Mouse (Mus musculus): ENCODE results near the gene Trim34b. TPM values are rescaled to one million over a fixed set of nuclear protein-coding genes. Genes with fewer than 3 reads are reported as not detected.
A peak's percentile ranks its signal among the peaks of the same experiment; 100 is the strongest.
"Not testable (repeated sequence)": the region's sequence is repeated elsewhere in the genome, so short reads cannot be mapped to it uniquely, and the experiment has no call there.

The Trim34b gene
- polyA plus RNA-seq, 1 experiment from 2014 or later, result not detected

DNA sequence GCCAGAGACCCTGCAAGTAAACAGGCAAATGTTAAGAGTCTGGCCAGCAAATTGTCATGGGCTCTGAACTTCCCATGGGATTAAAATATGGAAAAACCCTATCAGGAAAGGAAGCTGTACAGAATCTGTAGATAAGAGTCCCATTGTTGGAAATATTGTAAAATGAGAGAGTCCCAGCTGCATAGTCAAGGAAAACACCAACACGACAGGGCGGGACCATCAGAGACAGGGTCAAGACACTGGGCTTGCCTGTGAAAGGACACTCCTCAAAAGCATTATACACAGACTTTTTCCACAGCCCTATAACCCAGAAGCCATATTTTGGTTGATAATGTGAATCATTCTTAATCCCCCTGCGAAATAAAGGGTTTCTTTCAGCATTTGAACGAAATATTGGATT is 11.5 kb downstream of the Trim34b start:
- H3K4me2 ChIP-seq (ENCODE audit: low read depth, severe bottlenecking); H3K27ac ChIP-seq (replicated peaks; ENCODE audit: low read depth, low read length); H3K4me1 ChIP-seq (ENCODE audit: control insufficient read depth, insufficient read depth, low read length); H3K9ac ChIP-seq (ENCODE audit: low read length); ATAC-seq (ENCODE audit: insufficient number of reproducible peaks, low FRiP score, low TSS enrichment, low read depth); H3K36me3 ChIP-seq (ENCODE audit: control insufficient read depth, insufficient read depth, low read length); H3K27me3 ChIP-seq (ENCODE audit: control insufficient read depth, insufficient read depth, low read length); H3K4me3 ChIP-seq (ENCODE audit: low read depth, low read length); DNase-seq (ENCODE audit: low spot score); H3K9me3 ChIP-seq (ENCODE audit: control insufficient read depth, low read length): not testable (repeated sequence)
- 87% methylated on average over 2 of the region's 4 CpGs for WGBS

- not testable (repeated sequence) for H3K4me1 ChIP-seq (ENCODE audit: control insufficient read depth, insufficient read depth, low read length); H3K4me3 ChIP-seq (ENCODE audit: low read depth, low read length); DNase-seq (ENCODE audit: low spot score); ATAC-seq (ENCODE audit: insufficient number of reproducible peaks, low FRiP score, low TSS enrichment, low read depth); H3K9ac ChIP-seq (ENCODE audit: low read length); H3K4me2 ChIP-seq (ENCODE audit: low read depth, severe bottlenecking); H3K9me3 ChIP-seq (ENCODE audit: control insufficient read depth, low read length); H3K27ac ChIP-seq (replicated peaks; ENCODE audit: low read depth, low read length); H3K36me3 ChIP-seq (ENCODE audit: control insufficient read depth, insufficient read depth, low read length); H3K27me3 ChIP-seq (ENCODE audit: control insufficient read depth, insufficient read depth, low read length)
- 91% methylated on average over 4 of the region's 4 CpGs for whole genome bisulfite sequencing
Measured at GRCm38 (mm10) chr7:104348043-104348442, 18.8 kb downstream of the Trim34b start.

GRCm38 (mm10) chr7:104352717-104353599 is 23.7 kb downstream of the Trim34b start, which contains the start of gene Trim12c:
Gene Trim12c (minus strand): TSS chr7:104353362.
- Histone ChIP-seq H3K4me1 (ENCODE audit: control insufficient read depth, insufficient read depth, low read length) (no peaks in the 10 kb centered on the region), H3K9ac (ENCODE audit: low read length) (0 out of 2 replicates have a peak within 1 kb of the TSS, but pooled peaks have one; percentile 17), H3K4me2 (ENCODE audit: low read depth, severe bottlenecking) (peak within 1 kb of the TSS; percentile 40), H3K27me3 (ENCODE audit: control insufficient read depth, insufficient read depth, low read length) (no peaks in the 10 kb centered on the region), H3K9me3 (ENCODE audit: control insufficient read depth, low read length) (no peaks in the 10 kb centered on the region), H3K27ac (replicated peaks; ENCODE audit: low read depth, low read length) (no peak within 1 kb of the TSS), H3K4me3 (ENCODE audit: low read depth, low read length) (peak within 1 kb of the TSS; percentile 29), H3K36me3 (ENCODE audit: control insufficient read depth, insufficient read depth, low read length) (no peaks in the 10 kb centered on the region)
- peak; percentile 70 for DNase-seq (ENCODE audit: low spot score)
- peak; percentile 98 for ATAC-seq (ENCODE audit: insufficient number of reproducible peaks, low FRiP score, low TSS enrichment, low read depth)
- 9% methylated on average over 14 of the region's 14 CpGs for WGBS

GRCm38 (mm10) chr7:104353600-104353967 is 24.3 kb downstream of the Trim34b start:
- WGBS, result 70% methylated on average over 2 of the region's 2 CpGs
- no peak overlapping the region for H3K4me2 ChIP-seq (ENCODE audit: low read depth, severe bottlenecking)
- DNase-seq (ENCODE audit: low spot score) (no peak), ATAC-seq (ENCODE audit: insufficient number of reproducible peaks, low FRiP score, low TSS enrichment, low read depth) (0 out of 2 replicates have a peak, but pooled peaks have one; percentile 7)
- no peak overlapping the region; the same call in 1 of the 2 replicates for H3K4me3 ChIP-seq (ENCODE audit: low read depth, low read length)
- no peaks in the 10 kb centered on the region for H3K36me3 ChIP-seq (ENCODE audit: control insufficient read depth, insufficient read depth, low read length)
- no peaks in the 10 kb centered on the region for H3K4me1 ChIP-seq (ENCODE audit: control insufficient read depth, insufficient read depth, low read length)
- H3K9ac ChIP-seq (ENCODE audit: low read length), result no peak overlapping the region
- H3K27me3 ChIP-seq (ENCODE audit: control insufficient read depth, insufficient read depth, low read length), result no peaks in the 10 kb centered on the region
- no peak overlapping the region for H3K27ac ChIP-seq (replicated peaks; ENCODE audit: low read depth, low read length)
- no peaks in the 10 kb centered on the region for H3K9me3 ChIP-seq (ENCODE audit: control insufficient read depth, low read length)

GRCm38 (mm10) chr7:104366339-104366738 is 37.1 kb downstream of the Trim34b start:
- H3K4me1 ChIP-seq (ENCODE audit: control insufficient read depth, insufficient read depth, low read length), result no peaks in the 10 kb centered on the region

GRCm38 (mm10) chr7:104369736-104370414 is 40.6 kb downstream of the Trim34b start, which contains the start of gene Trim30b:
Gene Trim30b (minus strand): TSS chr7:104369884.
- WGBS, result 65% methylated on average over 1 of the region's 1 CpGs
- no peak within 1 kb of the TSS for H3K27ac ChIP-seq (replicated peaks; ENCODE audit: low read depth, low read length)
- H3K4me1 ChIP-seq (ENCODE audit: control insufficient read depth, insufficient read depth, low read length), result no peaks in the 10 kb centered on the region
- no peak within 1 kb of the TSS for H3K4me2 ChIP-seq (ENCODE audit: low read depth, severe bottlenecking)
- no peak within 1 kb of the TSS for H3K4me3 ChIP-seq (ENCODE audit: low read depth, low read length)
- no peaks in the 10 kb centered on the region for H3K27me3 ChIP-seq (ENCODE audit: control insufficient read depth, insufficient read depth, low read length)
- H3K36me3 ChIP-seq (ENCODE audit: control insufficient read depth, insufficient read depth, low read length), result no peaks in the 10 kb centered on the region
- no peaks in the 10 kb centered on the region for H3K9me3 ChIP-seq (ENCODE audit: control insufficient read depth, low read length)
- no peak within 1 kb of the TSS for H3K9ac ChIP-seq (ENCODE audit: low read length)
- DNase-seq (ENCODE audit: low spot score) (no peak), ATAC-seq (ENCODE audit: insufficient number of reproducible peaks, low FRiP score, low TSS enrichment, low read depth) (no peak)

More at GRCm38 (mm10) chr7:104366339-104366738, 37.1 kb downstream of the Trim34b start:
- Histone ChIP-seq H3K4me2 (ENCODE audit: low read depth, severe bottlenecking) (no peak overlapping the region), H3K27me3 (ENCODE audit: control insufficient read depth, insufficient read depth, low read length) (no peaks in the 10 kb centered on the region), H3K36me3 (ENCODE audit: control insufficient read depth, insufficient read depth, low read length) (no peaks in the 10 kb centered on the region), H3K4me3 (ENCODE audit: low read depth, low read length) (no peak overlapping the region), H3K27ac (replicated peaks; ENCODE audit: low read depth, low read length) (no peak overlapping the region), H3K9ac (ENCODE audit: low read length) (no peak overlapping the region), H3K9me3 (ENCODE audit: control insufficient read depth, low read length) (no peaks in the 10 kb centered on the region)
- DNase-seq (ENCODE audit: low spot score) (no peak), ATAC-seq (ENCODE audit: insufficient number of reproducible peaks, low FRiP score, low TSS enrichment, low read depth) (no peak)

Other genes starting within 250 kb of the Trim34b start
- not detected in 2 replicates for gene Olfr645, start 244.0 kb upstream of the Trim34b start, polyA plus RNA-seq (2014; fragmentation: Nextera tagmentation; extraction: Ambion mirVana)
- gene Olfr646, start 224.6 kb upstream of the Trim34b start, polyA plus RNA-seq (2014; fragmentation: Nextera tagmentation; extraction: Ambion mirVana), result not detected in 2 replicates
- gene Ubqln5, start 199.6 kb upstream of the Trim34b start, polyA plus RNA-seq (2014; fragmentation: Nextera tagmentation; extraction: Ambion mirVana), result not detected in 2 replicates
- not detected in 2 replicates for gene Olfr643, start 192.1 kb upstream of the Trim34b start, polyA plus RNA-seq (2014; fragmentation: Nextera tagmentation; extraction: Ambion mirVana)
- gene Ubqln3, start 186.2 kb upstream of the Trim34b start, polyA plus RNA-seq (2014; fragmentation: Nextera tagmentation; extraction: Ambion mirVana), result not detected in 2 replicates
- gene Ubqlnl, start 178.9 kb upstream of the Trim34b start, polyA plus RNA-seq (2014; fragmentation: Nextera tagmentation; extraction: Ambion mirVana), result not detected in 2 replicates
- gene Olfm5, start 164.6 kb upstream of the Trim34b start, polyA plus RNA-seq (2014; fragmentation: Nextera tagmentation; extraction: Ambion mirVana), result not detected in 2 replicates
- gene Olfr648, start 146.1 kb upstream of the Trim34b start, polyA plus RNA-seq (2014; fragmentation: Nextera tagmentation; extraction: Ambion mirVana), result 0.18 and 0.25 TPM in 2 replicates
- gene Olfr649, start 133.5 kb upstream of the Trim34b start, polyA plus RNA-seq (2014; fragmentation: Nextera tagmentation; extraction: Ambion mirVana), result not detected in 2 replicates
- gene Trim6, start 110.7 kb upstream of the Trim34b start, polyA plus RNA-seq (2014; fragmentation: Nextera tagmentation; extraction: Ambion mirVana), result 3.5 and 5.5 TPM in 2 replicates
- gene Trim34a, start 85.0 kb upstream of the Trim34b start, polyA plus RNA-seq (2014; fragmentation: Nextera tagmentation; extraction: Ambion mirVana), result 0.64 and 1.4 TPM in 2 replicates
- 0.08 and 0.13 TPM in 2 replicates for gene Trim5, start 41.4 kb upstream of the Trim34b start, polyA plus RNA-seq (2014; fragmentation: Nextera tagmentation; extraction: Ambion mirVana)
- 3.8 and 3.9 TPM in 2 replicates for gene Trim12a, start 14.0 kb upstream of the Trim34b start, polyA plus RNA-seq (2014; fragmentation: Nextera tagmentation; extraction: Ambion mirVana)
- gene Trim12c, start 23.9 kb downstream of the Trim34b start, polyA plus RNA-seq (2014; fragmentation: Nextera tagmentation; extraction: Ambion mirVana), result 1.3 and 1.8 TPM in 2 replicates
- not detected in 2 replicates for gene Trim30b, start 40.4 kb downstream of the Trim34b start, polyA plus RNA-seq (2014; fragmentation: Nextera tagmentation; extraction: Ambion mirVana)
- gene Trim30c, start 71.4 kb downstream of the Trim34b start, polyA plus RNA-seq (2014; fragmentation: Nextera tagmentation; extraction: Ambion mirVana), result not detected in 2 replicates
- 0.51 and 0.61 TPM in 2 replicates for gene Trim30a, start 135.7 kb downstream of the Trim34b start, polyA plus RNA-seq (2014; fragmentation: Nextera tagmentation; extraction: Ambion mirVana)
- gene Trim30d, start 178.4 kb downstream of the Trim34b start, polyA plus RNA-seq (2014; fragmentation: Nextera tagmentation; extraction: Ambion mirVana), result 0.08 TPM in 1 of 2 replicates, not detected in the other
- not detected in 2 replicates for gene Olfr651, start 220.7 kb downstream of the Trim34b start, polyA plus RNA-seq (2014; fragmentation: Nextera tagmentation; extraction: Ambion mirVana)
- gene Olfr652, start 231.4 kb downstream of the Trim34b start, polyA plus RNA-seq (2014; fragmentation: Nextera tagmentation; extraction: Ambion mirVana), result not detected in 2 replicates
- gene Olfr653, start 247.8 kb downstream of the Trim34b start, polyA plus RNA-seq (2014; fragmentation: Nextera tagmentation; extraction: Ambion mirVana), result not detected in 2 replicates

All from limb, embryonic 11.5 days (tissue).